Mouse (Mus musculus) neural tube, embryonic 15.5 days (tissue): ENCODE results near the gene Tgfbr3l. TPM values are rescaled to one million over a fixed set of nuclear protein-coding genes. Genes with fewer than 3 reads are reported as not detected.

Experiments
- ATAC-seq: fragments of 200-750 bp; cut with Nextera tagmentation; 2 replicates; pipeline ENCODE4 v1.8.0; 2017; ENCODE audit warnings: mild to moderate bottlenecking, moderate TSS enrichment, moderate library complexity; ENCODE audit not compliant: low FRiP score
- H3K27ac ChIP-seq: fragments of 300-500 bp; sonication (generic); replicated peaks from 2 replicates; pipeline ENCODE4 v1.5.1; 2015; ENCODE audit warnings: mild to moderate bottlenecking, inconsistent platforms
- H3K27me3 ChIP-seq: fragments of 300-500 bp; sonication (generic); replicated peaks from 2 replicates; pipeline ENCODE4 v1.6.1; 2015; ENCODE audit warnings: inconsistent platforms
- H3K36me3 ChIP-seq: fragments of 300-500 bp; sonication (generic); 2 replicates; pipeline ENCODE4 v1.6.1; 2015; ENCODE audit warnings: inconsistent platforms
- H3K4me1 ChIP-seq: fragments of 300-500 bp; sonication (generic); 2 replicates; pipeline ENCODE4 v1.6.1; 2015; ENCODE audit warnings: inconsistent platforms
- H3K4me2 ChIP-seq: fragments of 300-500 bp; sonication (generic); 2 replicates; pipeline ENCODE4 v1.6.1; 2015; ENCODE audit warnings: inconsistent platforms, mild to moderate bottlenecking, moderate library complexity
- H3K4me3 ChIP-seq: fragments of 300-500 bp; sonication (generic); replicated peaks from 2 replicates; pipeline ENCODE4 v1.5.1; 2015; ENCODE audit warnings: mild to moderate bottlenecking, inconsistent platforms
- H3K9ac ChIP-seq: fragments of 300-500 bp; sonication (generic); replicated peaks from 2 replicates; pipeline ENCODE4 v1.6.1; 2015; ENCODE audit warnings: mild to moderate bottlenecking, inconsistent platforms
- H3K9me3 ChIP-seq: fragments of 300-500 bp; sonication (generic); replicated peaks from 2 replicates; pipeline ENCODE4 v1.6.1; 2016; ENCODE audit warnings: inconsistent platforms
- WGBS: fragments of 180-500 bp; shearing (Covaris S2); methylation state at CpG from one replicate; pipeline ENCODE4 v1.1.7; 2015; ENCODE audit warnings: mixed read lengths; 5-methylcytosine and 5-hydroxymethylcytosine counted together
- polyA plus RNA-seq: library from polyadenylated mRNA; unstranded; fragments of >200 nt; fragmentation: Nextera tagmentation; extraction: Ambion mirVana; gene quantifications from 2 replicates; pipeline ENCODE4 v1.2.1, GENCODE M21; 2015

Gene Tgfbr3l
- polyA plus RNA-seq, 1 experiment from 2014 or later: 3.2 TPM

GRCm38 (mm10) chr8:4216296-4216695, 31.7 kb upstream of the Tgfbr3l start:
- Histone ChIP-seq H3K4me1 (peaks cover 46% of the 10 kb centered on the region), H3K36me3 (no peaks in the 10 kb centered on the region), H3K4me3 (peak overlapping the region; percentile 75), H3K9ac (peak overlapping the region; percentile 79), H3K27me3 (no peaks in the 10 kb centered on the region), H3K4me2 (peak overlapping the region; percentile 96), H3K27ac (peak overlapping the region; percentile 96), H3K9me3 (no peaks in the 10 kb centered on the region)
- 6% methylated on average over 18 of the region's 18 CpGs for WGBS
- ATAC-seq: peak; percentile 20

GRCm38 (mm10) chr8:4216791-4217621, 31.0 kb upstream of the Tgfbr3l start, which contains the start of gene Prr36:
Prr36 (minus strand) TSS chr8:4217459.
- no peaks in the 10 kb centered on the region for H3K9me3 ChIP-seq
- H3K4me3 ChIP-seq: peak within 1 kb of the TSS; percentile 75
- ATAC-seq: peak; percentile 88
- peaks cover 44% of the 10 kb centered on the region for H3K4me1 ChIP-seq
- H3K36me3 ChIP-seq: no peaks in the 10 kb centered on the region
- peak within 1 kb of the TSS; percentile 96 for H3K4me2 ChIP-seq
- WGBS: under 1% methylated on average over 43 of the region's 44 CpGs
- peak within 1 kb of the TSS; percentile 79 for H3K9ac ChIP-seq
- no peaks in the 10 kb centered on the region for H3K27me3 ChIP-seq
- peak within 1 kb of the TSS; percentile 96 for H3K27ac ChIP-seq

GRCm38 (mm10) chr8:4219617-4220016, 28.4 kb upstream of the Tgfbr3l start:
- peaks cover 23% of the 10 kb centered on the region for H3K4me1 ChIP-seq
- no peak overlapping the region for H3K4me2 ChIP-seq
- H3K4me3 ChIP-seq: no peak overlapping the region
- no peak for ATAC-seq
- no peak overlapping the region for H3K9ac ChIP-seq
- H3K36me3 ChIP-seq: no peaks in the 10 kb centered on the region
- WGBS: 95% methylated on average over 3 of the region's 3 CpGs
- no peaks in the 10 kb centered on the region for H3K9me3 ChIP-seq
- no peak overlapping the region for H3K27ac ChIP-seq
- no peaks in the 10 kb centered on the region for H3K27me3 ChIP-seq

GRCm38 (mm10) chr8:4222059-4222458, 26.0 kb upstream of the Tgfbr3l start:
- no peaks in the 10 kb centered on the region for H3K36me3 ChIP-seq
- no peak overlapping the region for H3K27ac ChIP-seq
- H3K4me3 ChIP-seq: no peak overlapping the region
- no peak overlapping the region for H3K4me2 ChIP-seq
- H3K4me1 ChIP-seq: peaks cover 14% of the 10 kb centered on the region
- peaks cover 11% of the 10 kb centered on the region for H3K27me3 ChIP-seq
- ATAC-seq: no peak
- H3K9ac ChIP-seq: no peak overlapping the region
- no peaks in the 10 kb centered on the region for H3K9me3 ChIP-seq

GRCm38 (mm10) chr8:4226323-4226722, 21.7 kb upstream of the Tgfbr3l start:
- no peak overlapping the region for H3K4me3 ChIP-seq
- H3K27me3 ChIP-seq: peaks cover 22% of the 10 kb centered on the region
- peaks cover 7% of the 10 kb centered on the region; the same call in 1 of the 2 replicates for H3K4me1 ChIP-seq
- H3K9ac ChIP-seq: no peak overlapping the region
- no peaks in the 10 kb centered on the region for H3K36me3 ChIP-seq
- no peaks in the 10 kb centered on the region for H3K9me3 ChIP-seq
- ATAC-seq: 0 out of 2 replicates have a peak, but pooled peaks have one; percentile 31
- no peak overlapping the region for H3K27ac ChIP-seq
- WGBS: 23% methylated on average over 4 of the region's 4 CpGs
- peak overlapping the region; percentile 46 for H3K4me2 ChIP-seq

GRCm38 (mm10) chr8:4226739-4227347, 21.2 kb upstream of the Tgfbr3l start, which contains the start of gene Lrrc8e:
Lrrc8e (plus strand) TSS chr8:4226827.
- no peak within 1 kb of the TSS for H3K9ac ChIP-seq
- peaks cover 7% of the 10 kb centered on the region; the same call in 1 of the 2 replicates for H3K4me1 ChIP-seq
- H3K36me3 ChIP-seq: no peaks in the 10 kb centered on the region
- 0 out of 2 replicates have a peak, but pooled peaks have one; percentile 38 for ATAC-seq
- no peak within 1 kb of the TSS for H3K27ac ChIP-seq
- no peak within 1 kb of the TSS for H3K4me3 ChIP-seq
- peak within 1 kb of the TSS; percentile 46 for H3K4me2 ChIP-seq
- 5% methylated on average over 33 of the region's 33 CpGs for WGBS
- H3K27me3 ChIP-seq: peaks cover 22% of the 10 kb centered on the region
- no peaks in the 10 kb centered on the region for H3K9me3 ChIP-seq

GRCm38 (mm10) chr8:4227919-4228318, 20.1 kb upstream of the Tgfbr3l start:
- Histone ChIP-seq H3K27ac (no peak overlapping the region), H3K27me3 (peaks cover 22% of the 10 kb centered on the region), H3K36me3 (no peaks in the 10 kb centered on the region), H3K4me2 (no peak overlapping the region), H3K4me3 (no peak overlapping the region), H3K9me3 (no peaks in the 10 kb centered on the region), H3K4me1 (peaks cover 7% of the 10 kb centered on the region; the same call in 1 of the 2 replicates), H3K9ac (no peak overlapping the region)
- 95% methylated on average over 4 of the region's 4 CpGs for WGBS
- no peak for ATAC-seq

- 80% methylated on average over 5 of the region's 5 CpGs for WGBS
Observed at GRCm38 (mm10) chr8:4229784-4230183, 18.2 kb upstream of the Tgfbr3l start.

GRCm38 (mm10) chr8:4230612-4231351, 17.2 kb upstream of the Tgfbr3l start:
- no peak overlapping the region for H3K27ac ChIP-seq
- no peak for ATAC-seq
- no peaks in the 10 kb centered on the region for H3K36me3 ChIP-seq
- no peak overlapping the region for H3K4me3 ChIP-seq
- H3K27me3 ChIP-seq: peaks cover 22% of the 10 kb centered on the region
- no peak overlapping the region for H3K4me2 ChIP-seq
- WGBS: 71% methylated on average over 10 of the region's 10 CpGs
- H3K4me1 ChIP-seq: peaks cover 7% of the 10 kb centered on the region; the same call in 1 of the 2 replicates
- H3K9ac ChIP-seq: no peak overlapping the region
- H3K9me3 ChIP-seq: no peaks in the 10 kb centered on the region

More at GRCm38 (mm10) chr8:4229784-4230183, 18.2 kb upstream of the Tgfbr3l start:
- H3K4me3 ChIP-seq: no peak overlapping the region
- no peak overlapping the region for H3K9ac ChIP-seq
- H3K27ac ChIP-seq: no peak overlapping the region
- peaks cover 7% of the 10 kb centered on the region; the same call in 1 of the 2 replicates for H3K4me1 ChIP-seq
- no peaks in the 10 kb centered on the region for H3K9me3 ChIP-seq
- no peaks in the 10 kb centered on the region for H3K36me3 ChIP-seq
- ATAC-seq: no peak
- H3K27me3 ChIP-seq: peaks cover 22% of the 10 kb centered on the region
- no peak overlapping the region for H3K4me2 ChIP-seq

GRCm38 (mm10) chr8:4237814-4238433, 10.1 kb upstream of the Tgfbr3l start:
- Histone ChIP-seq H3K4me1 (peaks cover 41% of the 10 kb centered on the region), H3K4me3 (peak overlapping the region; percentile 77), H3K9ac (peak overlapping the region; percentile 65), H3K9me3 (no peaks in the 10 kb centered on the region), H3K27ac (peak overlapping the region; percentile 94), H3K4me2 (peak overlapping the region; percentile 87), H3K36me3 (peaks cover 13% of the 10 kb centered on the region; the same call in 1 of the 2 replicates), H3K27me3 (no peaks in the 10 kb centered on the region)
- WGBS: 20% methylated on average over 15 of the region's 15 CpGs
- peak; percentile 0; the same call in 1 of the 2 replicates for ATAC-seq
